Mouse (Mus musculus) limb, embryonic 10.5 days (tissue): ENCODE measurements around the gene Ndrg3. TPM values are rescaled to one million over a fixed set of nuclear protein-coding genes. Genes with fewer than 3 reads are reported as not detected.
A peak's percentile ranks its signal among the peaks of the same experiment; 100 is the strongest.

Experiments
- DNase-seq: peaks from one replicate; pipeline ENCODE4 v3.0.0-alpha.2; 2017; ENCODE audit warnings: low spot score
- H3K27ac ChIP-seq: fragments of 300-500 bp; sonication (generic); 2 replicates; pipeline ENCODE4 v1.5.1; 2016; ENCODE audit warnings: mild to moderate bottlenecking
- H3K27me3 ChIP-seq: fragments of 300-500 bp; sonication (generic); 2 replicates; pipeline ENCODE4 v1.6.1; 2016; ENCODE audit warnings: low read depth, mild to moderate bottlenecking; ENCODE audit not compliant: poor library complexity, severe bottlenecking
- H3K36me3 ChIP-seq: fragments of 300-500 bp; sonication (generic); 2 replicates; pipeline ENCODE4 v1.6.1; 2016; ENCODE audit warnings: mild to moderate bottlenecking, moderate library complexity
- H3K4me1 ChIP-seq: fragments of 300-500 bp; sonication (generic); 2 replicates; pipeline ENCODE4 v1.6.1; 2016
- H3K4me3 ChIP-seq: fragments of 300-500 bp; sonication (generic); 2 replicates; pipeline ENCODE4 v1.5.1; 2016; ENCODE audit warnings: mild to moderate bottlenecking, moderate library complexity
- H3K9me3 ChIP-seq: fragments of 300-500 bp; sonication (generic); replicated peaks from 2 replicates; pipeline ENCODE4 v1.6.1; 2016; ENCODE audit warnings: mild to moderate bottlenecking
- WGBS: fragments of 180-500 bp; shearing (Covaris S2); methylation state at CpG from one replicate; pipeline ENCODE4 v1.1.7; 2016; 5-methylcytosine and 5-hydroxymethylcytosine counted together
- polyA plus RNA-seq: library from polyadenylated mRNA; unstranded; fragments of >200 nt; fragmentation: Nextera tagmentation; extraction: Ambion mirVana; gene quantifications from 2 replicates; pipeline ENCODE4 v1.2.1, GENCODE M21; 2016

The Ndrg3 gene
- polyA plus RNA-seq, 1 experiment from 2014 or later: 40.4 TPM

DNA sequence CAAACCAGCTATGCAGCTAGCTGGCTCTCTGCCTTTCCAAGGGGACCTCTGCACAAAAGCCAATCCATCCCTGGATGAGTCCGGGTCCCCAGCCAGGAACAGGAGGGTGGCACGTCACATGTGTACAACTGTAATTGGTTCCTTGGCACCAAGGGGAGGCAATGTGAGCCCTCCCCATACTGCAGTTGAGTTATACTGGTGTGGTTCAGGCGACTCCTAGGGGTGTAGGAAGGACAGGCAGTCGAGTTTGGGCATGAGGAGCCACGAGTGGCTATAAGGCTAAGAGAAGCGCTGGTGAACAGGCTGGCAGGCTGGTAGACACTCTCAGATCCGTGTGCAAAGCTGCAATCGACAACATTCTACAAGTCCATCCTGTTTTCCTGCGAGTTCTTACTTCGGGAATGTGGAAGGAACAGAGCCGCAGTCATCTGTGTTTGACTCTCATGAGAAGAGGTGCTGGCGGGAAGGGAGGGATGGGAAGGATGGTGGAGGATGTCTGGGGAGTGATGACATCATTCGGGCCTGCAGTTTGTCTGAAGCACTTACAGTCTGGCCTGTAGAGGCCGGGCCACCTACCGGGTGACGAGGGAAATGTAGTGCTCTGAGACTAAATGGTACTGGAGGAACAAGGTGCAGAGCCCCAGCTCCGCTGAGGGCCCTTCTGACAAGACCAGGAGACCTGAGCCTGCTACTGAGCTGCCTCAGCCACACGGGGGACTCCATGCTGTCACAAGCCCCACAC, 24.8 kb upstream of the Ndrg3 start:
- H3K4me1 ChIP-seq: peaks cover 1% of the 10 kb centered on the region; the same call in 1 of the 2 replicates
- H3K27ac ChIP-seq: no peak overlapping the region
- WGBS: 84% methylated on average over 18 of the region's 18 CpGs
- no peaks in the 10 kb centered on the region for H3K9me3 ChIP-seq
- H3K4me3 ChIP-seq: no peak overlapping the region
- H3K27me3 ChIP-seq: no peaks in the 10 kb centered on the region
- no peak for DNase-seq
- peaks cover 87% of the 10 kb centered on the region for H3K36me3 ChIP-seq

- no peak for DNase-seq
- H3K36me3 ChIP-seq: peaks cover 43% of the 10 kb centered on the region
- WGBS: 88% methylated on average over 6 of the region's 6 CpGs
- no peaks in the 10 kb centered on the region for H3K27me3 ChIP-seq
- H3K4me3 ChIP-seq: no peak overlapping the region
- no peak overlapping the region for H3K27ac ChIP-seq
- H3K4me1 ChIP-seq: peaks cover 24% of the 10 kb centered on the region
- H3K9me3 ChIP-seq: no peaks in the 10 kb centered on the region
These were observed 20.5 kb upstream of the Ndrg3 start for GRCm38 (mm10) chr2:157012341-157012740.

DNA sequence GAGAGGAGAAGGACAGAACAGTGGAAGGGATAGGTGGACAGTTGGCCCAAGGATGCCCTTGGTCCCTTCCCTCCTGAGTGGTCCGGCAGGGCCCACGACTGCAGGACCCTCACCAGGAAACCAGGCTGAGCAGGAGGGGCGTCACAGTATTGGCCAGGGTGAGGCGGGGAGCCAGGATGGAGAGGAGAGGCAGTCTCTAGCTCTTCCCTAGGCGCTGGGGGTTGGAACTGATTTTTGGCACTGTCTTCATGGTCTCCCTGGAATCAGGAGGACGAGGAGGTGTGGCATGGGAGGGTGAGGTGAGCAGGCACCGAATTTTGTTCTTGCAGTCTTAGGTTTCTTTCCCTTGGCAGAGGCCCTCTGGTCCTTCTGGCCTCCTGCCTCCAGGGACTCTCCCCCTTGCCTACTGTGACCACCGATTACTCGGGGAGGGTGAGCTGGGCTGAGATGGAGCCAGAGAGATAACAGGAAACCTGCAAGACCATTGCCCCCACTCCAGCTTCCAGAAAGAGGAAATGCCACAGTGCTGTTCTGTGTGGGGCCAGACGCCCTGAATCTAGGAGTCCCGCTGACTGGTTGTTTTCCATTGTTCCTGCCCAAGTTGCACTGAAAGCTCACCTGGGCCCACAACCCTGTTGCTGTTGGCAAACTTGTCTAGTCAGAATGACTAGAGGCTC, 18.9 kb upstream of the Ndrg3 start:
- Histone ChIP-seq H3K36me3 (peaks cover 27% of the 10 kb centered on the region), H3K27ac (peak overlapping the region; percentile 31), H3K4me1 (peaks cover 36% of the 10 kb centered on the region), H3K9me3 (no peaks in the 10 kb centered on the region), H3K27me3 (no peaks in the 10 kb centered on the region), H3K4me3 (no peak overlapping the region)
- no peak for DNase-seq
- 55% methylated on average over 11 of the region's 11 CpGs for WGBS

- H3K4me1 ChIP-seq: peaks cover 39% of the 10 kb centered on the region
- no peak overlapping the region for H3K27ac ChIP-seq
- no peaks in the 10 kb centered on the region for H3K27me3 ChIP-seq
- H3K36me3 ChIP-seq: peaks cover 23% of the 10 kb centered on the region
- no peak for DNase-seq
- H3K4me3 ChIP-seq: no peak overlapping the region
- H3K9me3 ChIP-seq: no peaks in the 10 kb centered on the region
These were observed 18.3 kb upstream of the Ndrg3 start for GRCm38 (mm10) chr2:157010121-157010520.

DNA sequence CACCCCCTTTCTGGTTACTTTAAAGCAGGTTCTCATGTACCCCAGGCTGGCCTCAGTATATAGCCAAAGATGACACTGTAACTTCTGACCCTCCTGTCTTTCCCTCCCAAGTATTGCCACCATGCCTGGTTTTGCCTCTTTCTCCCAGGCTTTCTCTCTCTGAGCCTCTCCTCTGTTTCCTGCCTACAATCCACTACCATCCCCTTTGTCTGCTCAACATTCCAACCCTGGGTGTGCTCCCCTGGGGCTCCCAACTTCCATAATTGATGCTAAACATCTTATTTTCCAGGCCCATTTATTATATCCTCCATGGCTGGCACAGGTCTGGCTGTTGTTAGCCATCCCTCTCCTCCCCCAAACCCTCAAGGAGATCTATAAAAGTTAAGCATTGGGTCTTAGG, 16.7 kb upstream of the Ndrg3 start:
- H3K27ac ChIP-seq: no peak overlapping the region
- H3K9me3 ChIP-seq: no peaks in the 10 kb centered on the region
- H3K4me3 ChIP-seq: no peak overlapping the region
- no peaks in the 10 kb centered on the region for H3K27me3 ChIP-seq
- H3K36me3 ChIP-seq: peaks cover 23% of the 10 kb centered on the region
- no peak for DNase-seq
- H3K4me1 ChIP-seq: peaks cover 39% of the 10 kb centered on the region

- DNase-seq: no peak
- H3K4me1 ChIP-seq: peaks cover 39% of the 10 kb centered on the region
- H3K9me3 ChIP-seq: no peaks in the 10 kb centered on the region
- no peaks in the 10 kb centered on the region for H3K27me3 ChIP-seq
- peak overlapping the region; percentile 93 for H3K27ac ChIP-seq
- WGBS: 39% methylated on average over 5 of the region's 5 CpGs
- H3K4me3 ChIP-seq: peak overlapping the region; percentile 86
- H3K36me3 ChIP-seq: peaks cover 30% of the 10 kb centered on the region
These were observed 15.4 kb upstream of the Ndrg3 start for GRCm38 (mm10) chr2:157007234-157007596.

- peak within 1 kb of the TSS; percentile 93 for H3K27ac ChIP-seq
- H3K4me1 ChIP-seq: peaks cover 38% of the 10 kb centered on the region
- peak; percentile 90 for DNase-seq
- H3K4me3 ChIP-seq: peak within 1 kb of the TSS; percentile 86
- H3K36me3 ChIP-seq: peaks cover 34% of the 10 kb centered on the region
- H3K27me3 ChIP-seq: no peaks in the 10 kb centered on the region
- under 1% methylated on average over 56 of the region's 56 CpGs for WGBS
- no peaks in the 10 kb centered on the region for H3K9me3 ChIP-seq
These were observed 14.8 kb upstream of the Ndrg3 start, which contains the start of gene Dsn1 for GRCm38 (mm10) chr2:157006511-157007233. Gene Dsn1 (minus strand): TSS chr2:157007154.

DNA sequence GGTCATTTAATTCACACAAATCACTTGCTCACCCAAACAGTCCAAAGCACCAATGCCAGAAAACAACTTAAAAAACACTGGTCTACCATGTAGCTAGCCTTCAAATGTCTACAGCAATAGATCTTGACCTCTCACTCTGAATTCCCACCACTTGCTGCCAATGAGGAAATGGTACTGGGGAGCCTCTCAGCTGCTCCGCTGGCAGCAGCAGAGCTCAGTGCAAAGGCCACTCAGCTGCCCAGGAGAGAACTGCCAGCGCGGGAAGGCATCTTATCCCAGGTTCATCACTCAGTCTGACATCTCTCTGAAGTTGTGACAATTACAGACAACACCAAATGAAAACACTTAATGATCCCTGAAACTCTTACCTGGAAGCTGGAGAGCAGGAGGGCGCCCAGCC, 10.5 kb upstream of the Ndrg3 start:
- H3K4me3 ChIP-seq: no peak overlapping the region
- H3K27me3 ChIP-seq: no peaks in the 10 kb centered on the region
- no peak overlapping the region for H3K27ac ChIP-seq
- H3K9me3 ChIP-seq: no peaks in the 10 kb centered on the region
- H3K4me1 ChIP-seq: peaks cover 16% of the 10 kb centered on the region
- 87% methylated on average over 4 of the region's 4 CpGs for WGBS
- peaks cover 77% of the 10 kb centered on the region for H3K36me3 ChIP-seq
- DNase-seq: no peak

GRCm38 (mm10) chr2:156998263-156998662, 6.4 kb upstream of the Ndrg3 start:
- Histone ChIP-seq H3K27me3 (no peaks in the 10 kb centered on the region), H3K27ac (no peak overlapping the region)
- 90% methylated on average over 5 of the region's 5 CpGs for WGBS

DNA sequence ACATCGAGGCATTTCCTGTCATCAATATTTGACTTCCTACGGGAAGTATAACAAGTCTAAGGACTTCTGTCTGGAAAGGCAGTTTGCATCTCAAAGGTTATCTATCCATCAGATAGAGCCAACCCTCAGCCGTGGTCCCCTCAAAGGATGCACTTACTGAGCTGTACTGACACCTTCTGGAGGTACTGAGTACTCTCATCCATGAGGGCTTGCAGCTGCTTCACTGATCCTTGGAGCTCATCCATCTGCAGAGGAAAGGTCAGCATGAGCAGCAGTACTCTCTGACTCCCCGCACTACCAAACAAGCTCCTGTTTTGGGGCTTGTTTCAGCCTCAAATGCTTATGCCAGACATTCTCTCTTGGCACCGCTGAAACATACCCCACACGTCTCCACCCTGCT, 4.7 kb upstream of the Ndrg3 start:
- Histone ChIP-seq H3K4me1 (no peaks in the 10 kb centered on the region), H3K27me3 (no peaks in the 10 kb centered on the region), H3K36me3 (peaks cover 82% of the 10 kb centered on the region), H3K4me3 (no peak overlapping the region), H3K9me3 (no peaks in the 10 kb centered on the region), H3K27ac (no peak overlapping the region)
- 74% methylated on average over 6 of the region's 6 CpGs for WGBS
- DNase-seq: no peak

More at GRCm38 (mm10) chr2:156998263-156998662, 6.4 kb upstream of the Ndrg3 start:
- Histone ChIP-seq H3K4me3 (no peak overlapping the region), H3K9me3 (no peaks in the 10 kb centered on the region), H3K36me3 (peaks cover 97% of the 10 kb centered on the region), H3K4me1 (no peaks in the 10 kb centered on the region)
- no peak for DNase-seq

DNA sequence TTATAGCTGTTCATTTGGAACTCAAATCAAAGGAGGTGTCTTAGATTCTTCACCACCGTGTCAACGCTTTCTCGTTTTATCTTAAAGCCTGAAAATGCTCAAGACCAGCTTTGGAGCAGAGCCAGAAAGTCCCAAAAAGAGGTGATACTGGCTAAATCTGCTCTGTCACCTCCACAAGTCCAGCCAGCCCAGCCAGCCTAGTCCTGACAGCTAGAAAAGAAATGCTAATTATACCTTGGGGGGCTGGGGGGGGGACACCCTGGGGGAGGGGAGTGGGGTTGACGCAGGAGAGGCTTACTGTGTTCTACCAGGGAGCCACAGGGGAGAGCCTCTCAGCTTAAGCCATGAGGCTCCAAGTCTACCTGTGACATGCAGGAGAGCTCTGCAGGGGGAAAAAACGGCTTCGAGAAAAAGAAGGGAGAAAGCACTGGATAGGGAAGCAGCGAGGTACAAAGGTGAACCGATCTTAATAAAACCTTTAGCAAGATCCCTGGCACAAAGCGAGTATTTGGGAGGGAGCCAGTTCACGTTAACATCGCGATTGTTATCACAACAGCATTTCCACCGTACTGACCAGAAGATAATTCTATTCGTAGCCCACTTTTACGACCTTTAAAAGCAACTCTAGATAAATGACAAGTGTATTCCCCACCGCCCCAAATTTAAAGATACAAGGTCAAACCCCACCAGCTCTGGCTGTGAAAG, 977 bp downstream of the Ndrg3 start:
- peak overlapping the region; percentile 91 for H3K4me3 ChIP-seq
- no peak overlapping the region for H3K27ac ChIP-seq
- DNase-seq: peak; percentile 46
- WGBS: 3% methylated on average over 16 of the region's 16 CpGs
- H3K9me3 ChIP-seq: no peaks in the 10 kb centered on the region
- H3K4me1 ChIP-seq: peaks cover 13% of the 10 kb centered on the region
- H3K27me3 ChIP-seq: no peaks in the 10 kb centered on the region
- H3K36me3 ChIP-seq: peaks cover 26% of the 10 kb centered on the region

- Histone ChIP-seq H3K4me3 (no peak overlapping the region), H3K9me3 (no peaks in the 10 kb centered on the region), H3K27ac (no peak overlapping the region), H3K36me3 (no peaks in the 10 kb centered on the region), H3K27me3 (no peaks in the 10 kb centered on the region), H3K4me1 (peaks cover 13% of the 10 kb centered on the region)
- 75% methylated on average over 3 of the region's 3 CpGs for WGBS
- DNase-seq: no peak
These were observed 4.5 kb downstream of the Ndrg3 start for GRCm38 (mm10) chr2:156987316-156987715.
